Mouse (Mus musculus) heart, embryonic 12.5 days (tissue): ENCODE data around the gene Rps6kb1. TPM values are rescaled to one million over a fixed set of nuclear protein-coding genes. Genes with fewer than 3 reads are reported as not detected.

ENCODE experiments used
- ATAC-seq: fragments of 200-750 bp; cut with Nextera tagmentation; 2 replicates; pipeline ENCODE4 v1.8.0; 2017; ENCODE audit warnings: moderate TSS enrichment, moderate library complexity; ENCODE audit not compliant: insufficient number of reproducible peaks, low FRiP score
- H3K27ac ChIP-seq: fragments of 300-500 bp; sonication (generic); 2 replicates; pipeline ENCODE4 v1.5.1; 2016; ENCODE audit warnings: mild to moderate bottlenecking, moderate library complexity; ENCODE audit not compliant: poor library complexity, severe bottlenecking
- H3K27me3 ChIP-seq: fragments of 300-500 bp; sonication (generic); replicated peaks from 2 replicates; pipeline ENCODE4 v1.6.1; 2016; ENCODE audit warnings: mild to moderate bottlenecking, moderate library complexity
- H3K36me3 ChIP-seq: fragments of 300-500 bp; sonication (generic); 2 replicates; pipeline ENCODE4 v1.6.1; 2016; ENCODE audit warnings: mild to moderate bottlenecking, moderate library complexity
- H3K4me1 ChIP-seq: fragments of 300-500 bp; sonication (generic); replicated peaks from 2 replicates; pipeline ENCODE4 v1.6.1; 2016; ENCODE audit warnings: mild to moderate bottlenecking
- H3K4me2 ChIP-seq: fragments of 300-500 bp; sonication (generic); 2 replicates; pipeline ENCODE4 v1.6.1; 2016; ENCODE audit warnings: mild to moderate bottlenecking, moderate library complexity
- H3K4me3 ChIP-seq: fragments of 300-500 bp; sonication (generic); 2 replicates; pipeline ENCODE4 v1.5.1; 2016; ENCODE audit warnings: mild to moderate bottlenecking
- H3K9ac ChIP-seq: fragments of 300-500 bp; sonication (generic); 2 replicates; pipeline ENCODE4 v1.6.1; 2016; ENCODE audit warnings: mild to moderate bottlenecking, moderate library complexity
- H3K9me3 ChIP-seq: fragments of 300-500 bp; sonication (generic); replicated peaks from 2 replicates; pipeline ENCODE4 v1.6.1; 2016; ENCODE audit warnings: mild to moderate bottlenecking, moderate library complexity
- WGBS: fragments of 180-500 bp; shearing (Covaris S2); methylation state at CpG from one replicate; pipeline ENCODE4 v1.1.7; 2016; 5-methylcytosine and 5-hydroxymethylcytosine counted together
- polyA plus RNA-seq: library from polyadenylated mRNA; unstranded; fragments of >200 nt; fragmentation: Nextera tagmentation; extraction: Ambion mirVana; gene quantifications from 2 replicates; pipeline ENCODE4 v1.2.1, GENCODE M21; 2016

Gene Rps6kb1
- polyA plus RNA-seq, 1 experiment from 2014 or later: 56.8 TPM

- H3K9ac ChIP-seq: peak overlapping the region; percentile 91
- peaks cover 31% of the 10 kb centered on the region for H3K4me1 ChIP-seq
- H3K27ac ChIP-seq: peak overlapping the region; percentile 98
- H3K4me2 ChIP-seq: peak overlapping the region; percentile 73
- WGBS: 8% methylated on average over 12 of the region's 12 CpGs
- H3K4me3 ChIP-seq: peak overlapping the region; percentile 67
- H3K9me3 ChIP-seq: no peaks in the 10 kb centered on the region
- no peak for ATAC-seq
- no peaks in the 10 kb centered on the region for H3K27me3 ChIP-seq
- H3K36me3 ChIP-seq: no peaks in the 10 kb centered on the region
These were observed 41.7 kb upstream of the Rps6kb1 start for GRCm38 (mm10) chr11:86586177-86586867.

GRCm38 (mm10) chr11:86585598-86585984 is 41.0 kb upstream of the Rps6kb1 start:
- ATAC-seq: no peak
- 20% methylated on average over 3 of the region's 3 CpGs for WGBS
- no peaks in the 10 kb centered on the region for H3K27me3 ChIP-seq
- H3K9ac ChIP-seq: peak overlapping the region; percentile 95
- peaks cover 36% of the 10 kb centered on the region for H3K4me1 ChIP-seq
- H3K4me3 ChIP-seq: peak overlapping the region; percentile 67
- peak overlapping the region; percentile 81 for H3K4me2 ChIP-seq
- H3K9me3 ChIP-seq: no peaks in the 10 kb centered on the region
- no peaks in the 10 kb centered on the region for H3K36me3 ChIP-seq
- H3K27ac ChIP-seq: peak overlapping the region; percentile 95

GRCm38 (mm10) chr11:86584898-86585597 is 40.4 kb upstream of the Rps6kb1 start:
- Histone ChIP-seq H3K27me3 (no peaks in the 10 kb centered on the region), H3K27ac (peak overlapping the region; percentile 95), H3K9me3 (no peaks in the 10 kb centered on the region), H3K4me2 (peak overlapping the region; percentile 81), H3K36me3 (no peaks in the 10 kb centered on the region), H3K9ac (peak overlapping the region; percentile 95), H3K4me1 (peaks cover 37% of the 10 kb centered on the region), H3K4me3 (peak overlapping the region; percentile 67)
- no peak for ATAC-seq
- WGBS: 50% methylated on average over 7 of the region's 7 CpGs

DNA sequence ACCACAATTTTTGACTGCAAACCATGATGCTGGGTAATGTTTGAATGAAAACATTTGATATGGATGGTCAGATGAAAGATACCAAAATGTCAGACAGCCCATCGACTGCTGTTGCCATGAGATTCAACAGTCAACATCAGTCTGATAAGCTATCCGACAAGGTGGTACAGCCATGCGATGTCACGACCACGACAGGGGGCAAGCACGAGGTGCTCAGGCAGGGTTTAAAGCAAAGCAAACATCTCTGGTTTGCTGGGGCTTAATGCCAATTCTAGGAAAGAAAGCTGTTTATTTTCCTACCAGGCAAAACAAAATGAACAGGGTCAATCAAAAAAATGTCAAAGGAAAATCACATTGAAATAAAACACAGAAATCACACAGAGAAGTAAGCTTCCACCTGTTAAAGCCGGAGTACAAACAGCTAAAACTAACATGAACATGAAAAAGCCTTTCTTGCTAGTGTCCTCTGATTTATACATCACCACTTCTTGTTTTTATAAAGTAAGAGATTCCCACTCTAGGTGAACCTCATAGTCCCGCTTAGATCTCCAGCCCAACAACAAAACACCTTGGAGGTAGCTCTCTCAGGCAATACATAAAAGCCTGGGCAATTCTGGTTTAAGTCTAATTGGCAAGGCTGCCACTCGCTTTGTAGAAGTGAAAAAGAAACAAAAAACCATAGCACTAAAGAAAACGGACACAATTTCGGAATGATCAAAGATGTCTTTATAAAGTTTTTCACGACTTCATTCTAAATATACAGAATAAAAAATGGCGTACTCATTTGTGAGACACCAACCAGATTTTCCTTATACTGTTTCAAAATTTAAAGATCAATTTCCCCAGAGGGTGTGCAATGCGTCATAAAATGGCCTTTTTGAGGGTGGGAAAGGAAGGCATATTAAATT is 39.6 kb upstream of the Rps6kb1 start:
- Histone ChIP-seq H3K9me3 (no peaks in the 10 kb centered on the region), H3K9ac (peak overlapping the region; percentile 40; the same call in 1 of the 2 replicates), H3K4me1 (peaks cover 44% of the 10 kb centered on the region), H3K27ac (peak overlapping the region; percentile 95), H3K27me3 (no peaks in the 10 kb centered on the region), H3K4me3 (peak overlapping the region; percentile 67), H3K4me2 (peak overlapping the region; percentile 58), H3K36me3 (no peaks in the 10 kb centered on the region)
- no peak for ATAC-seq
- 67% methylated on average over 14 of the region's 14 CpGs for WGBS

DNA sequence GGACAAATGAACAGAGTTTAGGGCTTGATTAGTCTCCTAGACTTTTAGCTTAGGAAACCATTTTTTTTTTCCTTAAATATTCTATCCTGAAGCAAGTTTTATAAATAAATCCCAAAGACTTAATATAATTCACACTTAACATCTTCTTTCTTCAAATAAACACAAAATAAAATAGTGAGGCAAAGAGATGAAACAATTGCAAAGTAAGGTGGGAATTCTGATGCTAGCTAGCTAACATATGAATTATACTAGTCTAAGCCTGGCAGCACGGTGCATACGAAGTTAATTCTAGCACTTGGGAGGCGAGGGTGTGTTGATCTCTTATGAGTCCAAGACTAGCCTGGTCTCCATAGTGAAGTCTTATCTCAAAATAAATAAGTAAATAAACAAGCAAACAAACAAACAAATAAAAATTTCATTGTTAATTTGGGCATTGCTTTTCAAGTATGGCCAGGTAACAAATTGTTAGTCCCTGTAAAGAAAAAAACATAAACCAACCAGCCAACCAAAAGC is 38.8 kb upstream of the Rps6kb1 start:
- peaks cover 51% of the 10 kb centered on the region for H3K4me1 ChIP-seq
- no peak for ATAC-seq
- no peak overlapping the region for H3K27ac ChIP-seq
- no peaks in the 10 kb centered on the region for H3K27me3 ChIP-seq
- no peaks in the 10 kb centered on the region for H3K36me3 ChIP-seq
- no peak overlapping the region for H3K9ac ChIP-seq
- no peak overlapping the region for H3K4me2 ChIP-seq
- 84% methylated on average over 3 of the region's 3 CpGs for WGBS
- no peak overlapping the region for H3K4me3 ChIP-seq
- no peaks in the 10 kb centered on the region for H3K9me3 ChIP-seq

DNA sequence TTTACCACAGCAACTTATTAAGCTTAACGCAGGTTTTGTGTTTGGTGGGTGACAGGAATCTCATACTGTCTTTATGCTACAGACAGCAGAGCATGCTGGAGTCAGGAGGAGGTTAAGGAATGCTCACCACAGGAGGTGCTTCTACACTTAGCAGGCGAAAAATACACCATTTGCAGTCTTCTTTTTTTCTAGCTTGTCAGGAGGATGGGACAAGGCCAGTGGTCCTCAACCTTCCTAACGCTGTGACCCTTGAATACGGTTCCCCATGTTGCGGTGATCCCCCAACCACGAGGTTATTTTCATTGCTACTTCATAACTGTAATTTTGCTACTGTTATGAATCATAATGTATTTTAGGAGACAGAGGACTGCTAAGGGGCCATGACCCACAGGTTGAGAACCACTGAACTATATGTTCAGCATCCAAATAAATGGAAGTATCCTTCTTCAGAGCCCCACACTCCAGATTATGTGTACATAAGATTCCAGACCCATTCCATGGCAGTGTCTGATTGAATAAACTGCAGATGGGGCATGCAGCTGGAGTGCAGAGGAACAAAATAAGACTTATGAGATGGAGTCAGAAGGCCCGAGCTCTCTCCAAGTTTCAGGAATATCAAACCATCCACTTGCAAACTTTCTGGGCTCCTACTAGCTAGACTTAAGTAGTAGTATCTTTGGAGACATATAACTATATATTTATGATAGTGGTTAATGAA is 38.1 kb upstream of the Rps6kb1 start:
- no peaks in the 10 kb centered on the region for H3K9me3 ChIP-seq
- WGBS: 88% methylated on average over 7 of the region's 7 CpGs
- H3K4me3 ChIP-seq: no peak overlapping the region
- H3K27me3 ChIP-seq: no peaks in the 10 kb centered on the region
- H3K36me3 ChIP-seq: no peaks in the 10 kb centered on the region
- no peak overlapping the region for H3K9ac ChIP-seq
- H3K4me1 ChIP-seq: peaks cover 50% of the 10 kb centered on the region
- peak overlapping the region; percentile 76; the same call in 1 of the 2 replicates for H3K27ac ChIP-seq
- ATAC-seq: no peak
- no peak overlapping the region for H3K4me2 ChIP-seq

GRCm38 (mm10) chr11:86581943-86582542 is 37.4 kb upstream of the Rps6kb1 start:
- H3K4me1 ChIP-seq: peaks cover 53% of the 10 kb centered on the region
- H3K27ac ChIP-seq: peak overlapping the region; percentile 76
- H3K4me2 ChIP-seq: no peak overlapping the region
- no peaks in the 10 kb centered on the region for H3K9me3 ChIP-seq
- H3K36me3 ChIP-seq: no peaks in the 10 kb centered on the region
- H3K4me3 ChIP-seq: no peak overlapping the region
- no peak overlapping the region for H3K9ac ChIP-seq
- H3K27me3 ChIP-seq: no peaks in the 10 kb centered on the region
- WGBS: 76% methylated on average over 12 of the region's 12 CpGs
- no peak for ATAC-seq

DNA sequence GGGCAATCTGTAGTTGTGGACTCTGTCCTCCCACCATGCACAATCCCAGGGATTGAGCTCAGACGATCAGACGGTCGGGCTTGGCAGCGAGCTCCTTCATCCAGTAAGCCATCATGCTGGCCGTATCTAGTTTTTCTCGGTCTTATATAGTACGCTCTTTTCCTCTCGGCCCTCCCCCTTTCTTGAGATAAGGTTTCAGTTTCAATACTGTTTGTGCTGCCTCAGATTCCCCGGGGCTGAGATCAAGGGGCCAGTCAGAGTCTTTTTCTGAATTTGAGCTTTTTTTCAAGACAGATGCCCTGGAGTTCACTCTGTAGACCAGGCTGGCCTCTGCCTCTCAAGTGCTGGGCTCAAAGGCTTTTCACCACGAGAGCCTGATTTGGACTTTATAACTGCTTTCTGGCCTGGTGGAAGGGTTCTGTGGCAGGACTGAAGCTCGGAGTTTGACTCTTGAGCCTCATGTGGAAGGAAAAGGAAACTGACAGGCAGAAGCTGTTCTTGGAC is 36.7 kb upstream of the Rps6kb1 start:
- Histone ChIP-seq H3K4me1 (peaks cover 61% of the 10 kb centered on the region), H3K27me3 (no peaks in the 10 kb centered on the region), H3K27ac (peak overlapping the region; percentile 76), H3K9ac (peak overlapping the region; percentile 33; the same call in 1 of the 2 replicates), H3K36me3 (no peaks in the 10 kb centered on the region), H3K9me3 (no peaks in the 10 kb centered on the region), H3K4me3 (no peak overlapping the region), H3K4me2 (peak overlapping the region; percentile 45)
- 12% methylated on average over 11 of the region's 11 CpGs for WGBS
- peak; percentile 38; the same call in 1 of the 2 replicates for ATAC-seq

- H3K4me1 ChIP-seq: peaks cover 64% of the 10 kb centered on the region
These were observed 35.9 kb upstream of the Rps6kb1 start for GRCm38 (mm10) chr11:86580319-86581113.

More at GRCm38 (mm10) chr11:86580319-86581113, 35.9 kb upstream of the Rps6kb1 start:
- H3K36me3 ChIP-seq: no peaks in the 10 kb centered on the region
- no peak overlapping the region for H3K9ac ChIP-seq
- H3K4me3 ChIP-seq: no peak overlapping the region
- ATAC-seq: no peak
- H3K9me3 ChIP-seq: no peaks in the 10 kb centered on the region
- peak overlapping the region; percentile 76; the same call in 1 of the 2 replicates for H3K27ac ChIP-seq
- H3K27me3 ChIP-seq: no peaks in the 10 kb centered on the region
- WGBS: 83% methylated on average over 9 of the region's 9 CpGs
- H3K4me2 ChIP-seq: no peak overlapping the region; the same call in 1 of the 2 replicates
